Mouse (Mus musculus) spleen, adult 2 months (tissue): ENCODE results near the gene Pomt1.

Experiments
- CTCF ChIP-seq: fragments of 200-500 bp; IDR thresholded peaks from 2 replicates; pipeline ENCODE4 v1.5.1; 2011; ENCODE audit warnings: mild to moderate bottlenecking, inconsistent platforms; ENCODE audit not compliant: insufficient read depth, insufficient read length, insufficient replicate concordance; ENCODE audit errors: extremely low read depth
- POLR2A ChIP-seq: fragments of 200-500 bp; IDR thresholded peaks from 2 replicates; pipeline ENCODE4 v1.6.1; 2011; ENCODE audit warnings: low read depth, low read length, inconsistent platforms

GRCm38 (mm10) chr2:32220021-32220420, 16.4 kb upstream of the Pomt1 start:
- TF ChIP-seq CTCF = no peak
- TF ChIP-seq POLR2A = no peak
